Mouse (Mus musculus) forebrain, embryonic 16.5 days (tissue): Measurements from ENCODE around the gene Olfr1085. TPM values are rescaled to one million over a fixed set of nuclear protein-coding genes. Genes with fewer than 3 reads are reported as not detected.
"Not testable (repeated sequence)": the region's sequence is repeated elsewhere in the genome, so short reads cannot be mapped to it uniquely, and the experiment has no call there.

Experiments
- ATAC-seq: fragments of 200-750 bp; cut with Nextera tagmentation; 2 replicates; pipeline ENCODE4 v1.8.0; 2017; ENCODE audit warnings: mild to moderate bottlenecking, moderate library complexity
- H3K27ac ChIP-seq: fragments of 300-500 bp; sonication (generic); 2 replicates; pipeline ENCODE4 v1.5.1; 2014; ENCODE audit warnings: low read length, control low read depth
- H3K27me3 ChIP-seq: fragments of 300-500 bp; sonication (generic); replicated peaks from 2 replicates; pipeline ENCODE4 v1.6.1; 2014; ENCODE audit warnings: low read length; ENCODE audit not compliant: control insufficient read depth, insufficient read depth
- H3K36me3 ChIP-seq: fragments of 300-500 bp; sonication (generic); 2 replicates; pipeline ENCODE4 v1.6.1; 2014; ENCODE audit not compliant: control insufficient read depth, insufficient read depth
- H3K4me1 ChIP-seq: fragments of 300-500 bp; sonication (generic); replicated peaks from 2 replicates; pipeline ENCODE4 v1.6.1; 2014; ENCODE audit warnings: low read length; ENCODE audit not compliant: control insufficient read depth, insufficient read depth
- H3K4me2 ChIP-seq: fragments of 300-500 bp; sonication (generic); 2 replicates; pipeline ENCODE4 v1.6.1; 2014; ENCODE audit warnings: mild to moderate bottlenecking, low read length, control low read depth
- H3K4me3 ChIP-seq: fragments of 300-500 bp; sonication (generic); replicated peaks from 2 replicates; pipeline ENCODE4 v1.5.1; 2014; ENCODE audit warnings: mild to moderate bottlenecking, low read length, control low read depth
- H3K9ac ChIP-seq: fragments of 300-500 bp; sonication (generic); replicated peaks from 2 replicates; pipeline ENCODE4 v1.6.1; 2014; ENCODE audit warnings: low read depth, low read length, control low read depth
- H3K9me3 ChIP-seq: fragments of 300-500 bp; sonication (generic); 2 replicates; pipeline ENCODE4 v1.6.1; 2016; ENCODE audit warnings: low read length; ENCODE audit not compliant: control insufficient read depth
- WGBS: fragments of 180-500 bp; shearing (Covaris S2); extraction: QIAGEN DNeasy Blood & Tissue Kit; methylation state at CpG from one replicate; pipeline ENCODE4 v1.1.7; 2014; 5-methylcytosine and 5-hydroxymethylcytosine counted together
- polyA plus RNA-seq: library from polyadenylated mRNA; unstranded; fragments of >200 nt; fragmentation: Nextera tagmentation; extraction: Ambion mirVana; gene quantifications from 2 replicates; pipeline ENCODE4 v1.2.1, GENCODE M21; 2015

The Olfr1085 gene
- polyA plus RNA-seq, result not detected in 2 replicates

- Histone ChIP-seq H3K27ac (no peak within 1 kb of the TSS), H3K27me3 (no peaks in the 10 kb centered on the region), H3K4me3 (no peak within 1 kb of the TSS), H3K9me3 (no peaks in the 10 kb centered on the region), H3K9ac (no peak within 1 kb of the TSS), H3K4me1 (no peaks in the 10 kb centered on the region), H3K36me3 (no peaks in the 10 kb centered on the region), H3K4me2 (no peak within 1 kb of the TSS)
- WGBS, result 43% methylated on average over 1 of the region's 1 CpGs
- no peak for ATAC-seq
Observed at GRCm38 (mm10) chr2:86661919-86662318, at the start of gene Olfr1085. TSS of gene Olfr1085 (minus strand) at chr2:86662019.

- no peaks in the 10 kb centered on the region for H3K4me1 ChIP-seq
- no peaks in the 10 kb centered on the region for H3K36me3 ChIP-seq
- H3K4me2 ChIP-seq, result no peak within 1 kb of the TSS
- no peak within 1 kb of the TSS for H3K9ac ChIP-seq
- no peaks in the 10 kb centered on the region for H3K27me3 ChIP-seq
- no peaks in the 10 kb centered on the region for H3K9me3 ChIP-seq
- no peak for ATAC-seq
- no peak within 1 kb of the TSS for H3K27ac ChIP-seq
- no peak within 1 kb of the TSS for H3K4me3 ChIP-seq
Observed at GRCm38 (mm10) chr2:86698295-86698694, 36.5 kb upstream of the Olfr1085 start, which contains the start of gene Olfr1087. TSS of gene Olfr1087 (minus strand) at chr2:86698395.

- Histone ChIP-seq H3K4me1 (no peaks in the 10 kb centered on the region), H3K4me2 (no peak within 1 kb of the TSS), H3K27ac (no peak within 1 kb of the TSS), H3K27me3 (no peaks in the 10 kb centered on the region), H3K36me3 (no peaks in the 10 kb centered on the region), H3K9ac (no peak within 1 kb of the TSS), H3K4me3 (no peak within 1 kb of the TSS), H3K9me3 (no peaks in the 10 kb centered on the region)
- no peak for ATAC-seq
- WGBS, result 79% methylated on average over 2 of the region's 2 CpGs
Observed at GRCm38 (mm10) chr2:86679992-86680391, 18.2 kb upstream of the Olfr1085 start, which contains the start of gene Olfr1086. TSS of gene Olfr1086 (minus strand) at chr2:86680092.

GRCm38 (mm10) chr2:86639625-86640024 is 22.2 kb downstream of the Olfr1085 start, which contains the start of gene Olfr1084:
TSS of gene Olfr1084 (minus strand) at chr2:86639725.
- H3K4me3 ChIP-seq, ATAC-seq, H3K4me2 ChIP-seq, H3K4me1 ChIP-seq, H3K27me3 ChIP-seq, H3K27ac ChIP-seq, H3K36me3 ChIP-seq, H3K9ac ChIP-seq, H3K9me3 ChIP-seq: not testable (repeated sequence)
- WGBS, result 90% methylated on average over 1 of the region's 1 CpGs

Other genes with a start within 250 kb of the Olfr1085 start
- gene Olfr1061, start 248.0 kb downstream of the Olfr1085 start, polyA plus RNA-seq, result not detected in 2 replicates
- not detected in 2 replicates for gene Olfr1062, start 235.3 kb downstream of the Olfr1085 start, polyA plus RNA-seq
- gene Olfr1065, start 211.4 kb downstream of the Olfr1085 start, polyA plus RNA-seq, result not detected in 2 replicates
- gene Olfr1066, start 205.8 kb downstream of the Olfr1085 start, polyA plus RNA-seq, result not detected in 2 replicates
- not detected in 2 replicates for gene Olfr228, start 174.6 kb downstream of the Olfr1085 start, polyA plus RNA-seq
- gene Olfr1076, start 153.6 kb downstream of the Olfr1085 start, polyA plus RNA-seq, result not detected in 2 replicates
- not detected in 2 replicates for gene Olfr1079, start 119.5 kb downstream of the Olfr1085 start, polyA plus RNA-seq
- not detected in 2 replicates for gene Olfr1080, start 103.8 kb downstream of the Olfr1085 start, polyA plus RNA-seq
- not detected in 2 replicates for gene Olfr1082, start 63.1 kb downstream of the Olfr1085 start, polyA plus RNA-seq
- gene Olfr1084, start 22.3 kb downstream of the Olfr1085 start, polyA plus RNA-seq, result not detected in 2 replicates
- gene Olfr1086, start 18.1 kb upstream of the Olfr1085 start, polyA plus RNA-seq, result not detected in 2 replicates
- gene Olfr1087, start 36.4 kb upstream of the Olfr1085 start, polyA plus RNA-seq, result not detected in 2 replicates
- gene Olfr1089, start 71.7 kb upstream of the Olfr1085 start, polyA plus RNA-seq, result not detected in 2 replicates
- gene Olfr1090, start 97.0 kb upstream of the Olfr1085 start, polyA plus RNA-seq, result not detected in 2 replicates
- gene Olfr1093, start 120.5 kb upstream of the Olfr1085 start, polyA plus RNA-seq, result not detected in 2 replicates
- not detected in 2 replicates for gene Olfr141, start 148.0 kb upstream of the Olfr1085 start, polyA plus RNA-seq
- not detected in 2 replicates for gene Olfr1094, start 162.6 kb upstream of the Olfr1085 start, polyA plus RNA-seq
- not detected in 2 replicates for gene Olfr1095, start 189.7 kb upstream of the Olfr1085 start, polyA plus RNA-seq
- gene Gm13723, start 212.8 kb upstream of the Olfr1085 start, polyA plus RNA-seq, result not detected in 2 replicates
- not detected in 2 replicates for gene Olfr1097, start 230.2 kb upstream of the Olfr1085 start, polyA plus RNA-seq